Mouse (Mus musculus) macrophage (primary cell): ENCODE data around the gene Ntsr1. TPM values are rescaled to one million over a fixed set of nuclear protein-coding genes. Genes with fewer than 3 reads are reported as not detected.

ENCODE experiments used
- polyA plus RNA-seq: library from polyadenylated mRNA; stranded (reverse); fragments of 250-400 nt; gene quantifications from 3 replicates; pipeline ENCODE4 v1.2.4, GENCODE M21; 2018; ENCODE audit warnings: inconsistent platforms

Ntsr1 gene
- polyA plus RNA-seq, 1 experiment from 2014 or later, result not detected

Other genes starting within 250 kb of the Ntsr1 start
- 350 to 1,718 TPM (median 1,499 TPM) in 3 replicates for gene Rps21, start 242.6 kb upstream of the Ntsr1 start, polyA plus RNA-seq
- gene Cables2, start 226.5 kb upstream of the Ntsr1 start, polyA plus RNA-seq, result 5.9 to 8.4 TPM (median 6.4 TPM) in 3 replicates
- not detected in 3 replicates for gene Rbbp8nl, start 210.1 kb upstream of the Ntsr1 start, polyA plus RNA-seq
- gene Gata5, start 165.3 kb upstream of the Ntsr1 start, polyA plus RNA-seq, result not detected in 3 replicates
- 0.09 to 0.52 TPM (median 0.23 TPM) in 3 replicates for gene Slco4a1, start 43.7 kb upstream of the Ntsr1 start, polyA plus RNA-seq
- gene Mrgbp, start 81.3 kb downstream of the Ntsr1 start, polyA plus RNA-seq, result 10.5 to 13.5 TPM (median 12.5 TPM) in 3 replicates
- gene Ogfr, start 89.3 kb downstream of the Ntsr1 start, polyA plus RNA-seq, result 50.5 to 112 TPM (median 71.7 TPM) in 3 replicates
- gene Col9a3, start 97.8 kb downstream of the Ntsr1 start, polyA plus RNA-seq, result 0.16 to 0.52 TPM (median 0.27 TPM) in 3 replicates
- not detected in 3 replicates for gene Tcfl5, start 142.7 kb downstream of the Ntsr1 start, polyA plus RNA-seq
- 17.6 to 19.3 TPM (median 18.6 TPM) in 3 replicates for gene Dido1, start 210.0 kb downstream of the Ntsr1 start, polyA plus RNA-seq
- 52.4 to 57.0 TPM (median 56.0 TPM) in 3 replicates for gene Gid8, start 210.1 kb downstream of the Ntsr1 start, polyA plus RNA-seq
- gene Slc17a9, start 225.3 kb downstream of the Ntsr1 start, polyA plus RNA-seq, result 3.8 to 5.6 TPM (median 5.4 TPM) in 3 replicates